Mouse (Mus musculus): ENCODE data around the gene Tiam2.

Tiam2 gene

DNA sequence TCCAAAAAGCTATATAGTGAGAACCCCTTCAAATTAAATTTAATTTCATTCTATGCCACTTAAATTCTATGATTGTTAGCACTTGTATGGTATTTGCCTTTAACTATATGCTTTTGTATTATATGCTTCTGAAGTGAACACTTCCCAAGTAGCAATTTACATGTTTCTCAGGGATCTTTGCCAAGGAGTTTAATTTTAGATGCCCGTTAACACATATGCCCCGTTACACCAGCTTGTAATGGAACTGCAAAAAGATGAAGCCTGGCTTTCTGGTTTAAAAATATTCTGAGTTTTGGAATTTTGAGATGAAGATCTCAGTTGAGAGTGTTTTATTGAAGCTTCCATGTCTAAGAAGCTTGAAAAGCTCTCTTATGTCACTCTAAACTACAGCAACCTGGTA, 67.6 kb downstream of the Tiam2 start:
- in situ Hi-C loops (cut with MboI, MseI) = no loop called here

DNA sequence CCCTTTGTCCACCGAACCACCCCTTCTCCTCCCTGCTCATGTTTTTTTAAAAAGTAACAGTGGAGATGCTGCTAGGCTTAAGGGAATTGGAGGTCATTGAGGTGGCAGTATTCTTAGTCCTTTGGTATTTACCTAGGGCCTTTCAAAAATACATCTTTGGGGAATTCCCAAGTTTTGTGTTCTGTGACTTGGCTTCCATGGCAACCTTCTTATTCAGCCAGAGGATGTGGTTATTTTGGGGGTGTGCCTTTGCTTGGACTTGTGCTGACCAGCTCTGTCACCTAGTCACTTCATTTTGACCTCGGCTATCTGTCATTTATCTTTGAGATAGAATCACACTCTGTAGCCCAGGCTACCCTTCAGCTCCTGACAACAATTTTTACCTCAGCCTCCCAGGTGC, 68.6 kb downstream of the Tiam2 start:
- in situ Hi-C loops (cut with MboI, MseI) = no loop called here

DNA sequence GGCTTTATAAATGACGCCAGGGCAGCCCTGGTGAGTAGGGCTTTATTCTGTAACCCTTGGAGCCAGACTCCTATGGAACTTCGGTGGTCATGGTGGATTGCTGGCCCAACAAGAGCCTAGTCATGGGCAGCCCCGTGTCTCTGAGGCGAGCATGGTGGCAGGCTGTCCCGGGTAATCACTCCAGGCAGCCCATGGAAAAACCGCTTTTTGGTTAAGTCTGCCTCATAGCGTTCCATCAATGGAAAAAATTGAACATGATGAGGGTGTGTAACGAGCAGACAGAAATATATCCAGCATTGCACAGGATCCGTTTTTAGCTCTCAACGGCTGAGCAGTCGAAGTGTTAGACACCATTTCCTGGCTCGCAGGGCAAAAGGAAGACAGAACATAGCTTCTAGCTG, 70.5 kb downstream of the Tiam2 start:
- in situ Hi-C loops (cut with MboI, MseI) = no loop called here

DNA sequence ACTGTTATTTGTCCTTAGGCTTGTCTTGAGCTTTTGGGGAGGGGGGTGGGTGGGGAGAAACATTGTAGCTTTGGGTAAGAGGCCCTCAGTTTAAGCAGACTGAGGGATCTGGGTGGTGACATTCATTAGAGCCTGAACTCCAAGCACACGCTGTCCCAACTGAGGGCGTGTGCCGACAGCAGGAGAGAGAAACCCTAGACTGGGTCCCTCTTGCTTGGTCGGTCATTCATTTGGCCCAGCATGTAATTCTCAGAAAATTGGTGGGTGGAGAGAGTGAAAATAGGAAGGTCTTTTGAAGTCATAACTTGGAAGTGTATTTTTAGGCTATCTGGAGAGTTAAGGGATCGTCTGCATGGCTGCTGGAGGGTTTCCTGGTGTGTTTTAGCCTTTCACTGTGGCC, 71.5 kb downstream of the Tiam2 start:
- in situ Hi-C loops (cut with MboI, MseI) = no loop called here

DNA sequence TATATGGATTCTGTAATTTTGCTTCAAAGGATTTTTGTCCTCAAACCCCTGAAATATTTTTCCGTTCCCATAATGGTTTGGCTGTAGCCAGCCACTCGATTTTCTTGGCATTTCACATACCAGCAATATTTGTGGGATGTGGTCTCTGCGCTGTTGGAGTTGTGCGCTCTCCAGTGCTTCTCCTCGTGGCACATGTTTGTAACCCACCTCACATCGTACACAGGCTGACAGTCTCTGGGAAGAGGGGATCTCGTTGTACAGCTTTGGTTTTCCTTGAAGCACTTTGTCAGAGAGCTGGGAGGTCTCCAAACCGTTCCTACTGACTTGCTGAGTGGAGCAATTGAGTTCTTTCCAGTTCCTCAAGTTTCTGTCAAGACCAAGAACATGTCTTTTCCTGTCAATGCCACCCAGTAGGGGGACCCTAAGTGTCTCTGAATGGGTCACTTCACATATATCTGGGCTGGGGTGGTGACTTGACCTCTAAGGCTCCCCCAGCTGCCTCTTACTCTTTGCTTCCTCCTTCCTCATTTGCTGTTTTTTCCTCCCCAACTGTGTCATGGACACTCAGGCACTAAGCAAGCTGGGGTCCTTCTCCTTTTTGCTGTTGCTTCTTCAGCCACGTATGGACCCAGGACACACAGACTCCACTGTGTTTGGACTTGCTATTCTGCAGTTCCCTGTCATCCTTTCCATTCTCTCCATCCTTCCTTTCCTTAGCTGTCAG, 79.1 kb downstream of the Tiam2 start:
- in situ Hi-C loops (cut with MboI, MseI) = no loop called here

DNA sequence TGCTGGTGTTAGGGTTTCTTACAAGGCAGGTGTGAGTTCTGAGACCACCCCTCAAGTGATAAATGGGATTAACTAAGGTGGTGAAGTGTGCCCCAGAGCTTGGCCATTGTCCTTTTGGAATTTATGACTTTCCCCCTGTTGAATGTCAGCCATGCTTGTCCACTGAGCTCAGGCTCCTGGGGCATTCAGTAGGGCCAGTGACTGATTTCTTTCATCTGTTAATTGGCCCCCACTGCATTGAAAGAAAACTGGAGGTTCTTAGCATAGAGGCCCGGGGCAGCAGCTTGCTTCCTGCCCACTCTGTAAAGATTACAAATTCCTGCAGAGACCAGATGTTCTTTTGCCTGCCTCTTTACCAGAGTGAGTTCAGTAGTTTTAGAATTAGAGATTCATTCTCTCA, 80.7 kb downstream of the Tiam2 start:
- in situ Hi-C loops (cut with MboI, MseI) = no loop called here

DNA sequence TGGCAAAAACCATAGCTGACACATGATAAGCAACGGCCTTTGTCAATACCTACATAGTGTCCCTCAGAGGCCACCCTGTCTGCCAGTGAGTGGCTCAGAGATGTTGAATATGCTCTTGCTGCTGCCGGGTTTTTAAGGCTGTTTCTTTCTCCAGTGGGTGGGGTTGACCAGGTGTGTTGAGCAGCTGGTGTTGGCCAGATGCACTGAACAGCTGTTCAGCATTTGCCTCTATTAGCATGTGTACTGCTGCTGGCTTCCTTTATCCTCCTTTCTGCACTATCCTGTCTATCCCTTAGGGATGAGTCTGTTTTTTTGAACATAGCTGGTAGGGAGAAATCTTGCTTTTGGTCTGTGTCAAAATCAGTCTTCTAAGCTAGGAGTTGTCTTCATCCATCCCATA, 83.9 kb downstream of the Tiam2 start:
- in situ Hi-C loops (cut with MboI, MseI) = no loop called here

DNA sequence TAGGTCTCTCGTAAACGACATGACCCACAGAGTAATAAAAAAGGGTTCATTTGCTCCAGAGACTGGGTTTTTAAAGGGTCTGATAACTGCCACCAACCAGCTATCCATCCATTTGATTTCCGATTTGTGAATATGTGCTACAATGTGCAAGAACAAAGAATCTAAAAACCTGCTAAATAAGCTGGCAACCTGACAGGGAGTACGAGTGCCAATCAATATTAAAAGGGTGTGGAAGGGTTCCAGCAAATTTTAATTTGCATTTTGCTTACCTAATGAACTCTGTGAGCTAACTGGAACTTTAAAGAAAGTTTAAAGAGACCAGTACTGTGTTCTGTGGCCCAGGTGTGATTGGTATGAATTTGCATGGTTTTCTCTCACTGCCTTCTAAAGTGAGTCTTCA, 86.4 kb downstream of the Tiam2 start:
- in situ Hi-C loops (cut with MboI, MseI) = no loop called here

DNA sequence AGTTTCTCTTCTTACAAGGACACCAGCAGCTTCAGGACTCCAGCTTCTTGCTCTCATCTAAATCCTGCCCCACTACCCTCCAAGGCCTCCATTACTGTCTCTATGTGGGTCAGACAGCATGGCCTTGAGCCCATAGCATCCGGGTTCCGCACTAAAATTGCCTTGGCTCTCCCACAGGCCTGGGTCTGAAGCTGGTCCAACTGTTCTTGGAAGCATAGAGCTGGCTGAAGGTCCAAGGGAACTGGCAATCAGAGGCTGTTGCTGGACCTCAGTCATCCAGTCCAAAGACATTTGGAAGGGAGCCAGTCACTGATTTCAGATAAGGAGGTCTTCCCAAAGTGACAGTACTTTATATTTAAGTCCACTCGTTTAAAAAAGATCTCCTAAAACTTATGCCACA, 89.2 kb downstream of the Tiam2 start:
- in situ Hi-C loops (cut with MboI, MseI) = no loop called here

DNA sequence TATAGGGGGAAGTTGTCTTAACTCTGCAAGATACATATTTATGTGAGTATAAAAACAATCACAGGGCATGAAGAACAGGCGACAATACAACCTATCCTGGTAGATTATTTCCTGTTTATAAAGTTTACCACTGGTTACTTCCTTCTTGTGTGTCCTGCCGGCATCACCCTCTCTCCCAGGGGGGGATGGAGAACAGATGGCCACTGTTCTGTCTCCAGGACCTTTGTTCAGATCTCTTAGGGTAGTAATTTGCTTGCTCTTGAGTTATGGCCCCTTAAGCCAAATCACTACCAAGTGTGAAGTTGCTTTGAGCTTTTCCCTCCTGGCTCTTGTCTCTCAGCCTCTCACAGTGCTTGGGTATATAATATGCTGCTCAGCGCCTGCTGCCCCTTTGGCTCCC, 90.0 kb downstream of the Tiam2 start:
- in situ Hi-C loops (cut with MboI, MseI) = no loop called here

DNA sequence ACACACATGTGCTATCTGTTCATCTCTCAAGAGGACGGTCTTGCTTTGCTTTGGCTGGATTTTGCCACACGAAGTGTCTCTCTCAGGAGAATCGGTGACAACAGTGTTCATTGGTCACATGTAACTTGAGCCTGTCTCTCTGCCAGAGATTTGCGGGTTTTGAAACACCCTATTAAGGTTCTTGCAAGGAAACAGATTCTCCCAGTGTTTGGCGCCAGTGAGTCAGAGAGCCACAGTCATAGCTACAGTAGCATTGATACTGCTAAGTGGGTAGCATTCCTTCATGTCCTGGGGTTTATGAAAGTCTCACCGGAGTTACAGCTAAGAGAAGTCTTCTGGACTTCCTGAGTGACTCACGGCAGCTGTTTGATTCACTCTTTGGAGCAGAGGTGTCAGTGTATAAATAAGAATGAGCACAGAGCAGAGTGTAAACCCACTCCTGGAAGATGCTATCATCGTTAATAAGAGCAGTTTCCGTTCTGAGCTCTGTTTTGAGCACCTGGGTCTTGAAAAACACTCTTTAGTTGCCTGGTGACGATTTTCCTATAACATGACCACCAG, 93.1 kb downstream of the Tiam2 start:
- in situ Hi-C loops (cut with MboI, MseI) = no loop called here

DNA sequence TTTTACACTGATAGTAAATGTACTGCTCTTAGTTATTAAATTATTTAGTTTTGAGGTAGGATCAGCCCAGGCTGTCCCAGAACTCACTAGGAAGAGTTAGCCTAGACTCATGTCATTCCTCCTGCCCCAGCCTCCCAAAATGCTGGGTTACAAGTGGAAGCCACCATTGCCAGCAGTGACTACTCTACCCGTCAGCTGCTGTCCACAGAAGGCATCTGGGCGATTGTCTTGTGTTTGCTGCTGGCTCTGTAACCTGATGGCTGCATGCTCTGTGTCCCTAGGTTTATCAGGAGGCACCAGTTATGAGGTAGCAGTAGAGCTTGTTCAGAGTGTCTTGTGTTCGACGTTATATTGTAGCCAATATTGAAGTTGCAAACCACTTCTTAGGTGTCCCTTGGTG, 93.8 kb downstream of the Tiam2 start:
- in situ Hi-C loops (cut with MboI, MseI) = no loop called here

DNA sequence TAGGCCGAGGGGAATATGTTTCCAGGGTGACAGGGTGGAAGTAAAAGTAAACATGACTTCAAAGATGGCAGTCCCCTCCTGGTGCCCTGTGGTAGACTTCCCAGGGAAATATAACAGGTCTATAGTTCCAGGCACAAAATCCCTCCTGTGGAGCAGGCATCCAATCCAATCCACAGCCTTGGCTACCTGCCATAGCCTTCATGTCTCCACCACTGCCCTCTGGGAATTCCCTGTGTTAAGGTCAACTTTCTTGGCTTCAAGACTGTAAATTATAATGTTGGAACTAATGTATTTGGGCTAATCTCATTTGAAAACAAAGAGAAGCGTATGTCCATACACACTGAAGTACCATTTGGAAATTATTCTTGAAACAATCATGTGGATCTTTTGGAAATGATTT, 97.0 kb downstream of the Tiam2 start:
- in situ Hi-C loops (cut with MboI, MseI) = no loop called here

DNA sequence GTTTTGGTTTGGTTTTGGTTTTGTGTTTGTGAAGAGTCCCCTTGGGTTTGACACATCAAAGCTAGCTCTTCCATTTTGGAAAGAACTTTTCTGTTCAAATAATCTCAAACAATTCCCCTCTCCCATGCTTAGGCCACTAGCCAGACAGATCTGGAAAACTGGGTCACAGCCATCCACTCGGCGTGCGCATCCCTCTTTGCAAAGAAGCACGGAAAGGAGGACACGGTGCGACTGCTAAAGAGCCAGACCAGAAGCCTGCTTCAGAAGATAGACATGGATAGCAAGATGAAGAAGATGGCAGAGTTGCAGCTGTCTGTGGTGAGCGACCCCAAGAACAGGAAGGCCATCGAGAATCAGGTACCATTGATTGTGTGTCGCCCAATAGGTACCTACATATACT, 102.3 kb downstream of the Tiam2 start:
- in situ Hi-C loops (cut with MboI, MseI) = no loop called here

DNA sequence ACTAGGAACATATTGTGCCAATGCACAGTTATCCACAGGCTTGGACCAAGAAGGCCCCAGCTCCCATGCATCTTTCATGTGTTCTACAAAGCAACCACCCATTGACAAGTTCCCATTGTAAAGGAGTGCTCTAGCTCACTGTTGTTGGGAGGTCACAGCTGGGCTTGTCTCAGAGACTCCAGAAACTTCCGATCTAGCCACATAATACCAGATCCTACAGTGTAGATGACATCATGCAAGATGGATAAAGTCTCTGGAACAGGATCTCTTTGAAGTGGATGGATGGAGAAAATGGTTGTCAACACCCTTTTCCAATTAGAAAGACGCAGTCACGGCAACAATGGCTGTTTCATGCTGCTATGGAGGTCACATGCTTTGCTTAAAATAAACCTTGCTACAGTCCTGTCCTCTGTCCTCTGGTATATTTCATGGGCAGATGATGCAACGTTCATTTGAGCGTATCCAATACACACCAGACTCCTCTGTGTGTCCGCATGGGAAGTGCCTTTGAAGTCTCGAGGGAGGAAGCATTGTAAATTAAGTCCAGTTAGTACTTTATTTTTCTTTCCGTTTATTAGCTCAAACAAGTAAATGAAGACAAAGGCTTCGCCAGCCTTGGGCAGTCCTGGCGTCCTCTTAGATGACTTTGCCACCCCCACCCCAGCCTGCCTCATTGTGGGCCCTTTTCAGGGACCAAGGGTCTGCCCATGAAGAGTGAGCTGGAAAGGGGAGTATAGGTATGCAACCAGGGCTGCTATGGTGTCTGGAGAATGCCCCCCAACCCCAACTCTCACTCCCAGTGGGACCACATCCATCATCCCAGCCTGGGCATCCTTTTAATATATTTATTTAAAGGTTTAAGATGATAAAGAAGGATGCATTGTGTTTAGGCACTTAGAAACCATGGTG, 106.5 kb downstream of the Tiam2 start:
- in situ Hi-C loops (cut with MboI, MseI) = no loop called here

DNA sequence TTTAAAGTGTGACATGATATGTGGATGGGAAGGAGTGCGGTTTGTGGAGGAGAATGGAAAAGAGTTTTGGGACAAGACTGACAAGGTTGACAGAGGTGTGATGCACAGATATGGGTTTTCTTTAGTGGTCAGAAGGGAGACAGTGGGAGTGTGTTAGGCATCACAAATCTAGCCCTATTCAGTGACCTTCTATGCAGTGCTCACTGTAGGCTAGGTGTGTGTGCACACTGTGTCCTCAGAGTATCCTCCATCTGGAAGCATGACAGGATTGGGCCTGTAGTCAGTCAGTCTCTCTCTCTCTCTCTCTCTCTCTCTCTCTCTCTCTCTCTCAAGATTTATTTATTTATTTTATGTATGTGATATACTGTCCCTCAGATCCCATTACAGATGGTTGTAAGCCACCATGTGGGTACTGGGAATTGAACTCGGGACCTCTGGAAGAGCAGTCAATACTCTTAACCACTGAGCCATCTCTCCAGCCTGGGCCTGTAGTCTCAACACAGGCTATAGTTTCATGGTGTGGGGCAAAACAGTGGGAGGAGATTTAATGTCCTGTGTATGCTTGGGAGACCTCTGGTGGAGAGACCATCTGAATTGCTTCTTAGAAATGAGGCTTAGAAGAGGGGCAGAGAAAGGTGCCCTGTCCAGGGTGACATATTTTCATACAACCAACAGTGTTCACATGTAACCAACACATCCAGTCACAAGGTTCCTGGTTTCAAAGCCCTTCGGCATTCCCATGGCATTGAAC, 107.3 kb downstream of the Tiam2 start:
- in situ Hi-C loops (cut with MboI, MseI) = no loop called here

DNA sequence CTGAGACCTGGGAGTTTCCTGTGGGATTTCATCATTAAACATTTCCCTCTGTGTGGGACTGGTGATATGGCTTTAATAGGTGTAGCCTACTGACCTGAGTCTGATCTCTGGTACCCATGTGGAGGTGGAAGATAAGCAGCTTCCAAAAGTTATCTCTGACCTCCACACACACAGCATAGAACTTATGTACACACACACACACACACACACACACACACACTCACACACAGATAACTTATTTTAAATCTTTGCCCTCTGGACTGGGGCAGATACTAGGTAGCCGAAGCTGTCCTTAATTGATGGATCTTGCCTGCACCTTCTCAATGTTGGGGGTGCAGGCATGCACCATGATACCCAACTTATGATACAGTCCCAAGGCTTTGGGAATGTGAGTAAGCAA, 108.9 kb downstream of the Tiam2 start:
- in situ Hi-C loops (cut with MboI, MseI) = no loop called here

DNA sequence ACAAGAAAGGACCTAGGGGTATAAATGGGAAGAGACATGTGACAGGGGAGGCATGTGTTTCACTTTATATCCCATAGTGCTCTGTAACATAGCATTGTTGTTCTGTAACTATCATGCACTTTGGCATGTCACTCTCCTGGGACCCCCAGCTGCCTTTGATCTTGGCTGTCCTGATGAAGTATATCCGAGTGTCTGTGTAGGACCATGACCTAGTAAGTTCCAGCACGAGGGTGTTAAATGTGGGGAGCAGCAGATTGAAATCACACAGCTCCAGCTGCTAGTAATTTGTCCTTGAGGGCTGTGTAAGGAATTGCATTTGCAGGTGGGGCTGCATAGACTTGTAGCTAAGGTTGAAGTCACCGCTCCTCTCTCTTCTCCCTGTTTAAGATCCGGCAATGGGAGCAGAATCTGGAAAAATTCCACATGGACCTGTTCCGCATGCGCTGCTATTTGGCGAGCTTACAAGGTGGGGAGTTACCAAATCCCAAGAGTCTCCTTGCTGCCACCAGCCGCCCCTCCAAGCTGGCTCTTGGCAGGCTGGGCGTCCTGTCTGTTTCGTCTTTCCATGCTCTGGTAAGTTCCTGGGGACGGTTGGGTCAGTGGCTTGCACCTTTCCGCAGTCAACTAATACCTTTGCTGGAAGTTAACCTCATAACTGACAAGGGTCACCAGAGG, 110.6 kb downstream of the Tiam2 start:
- in situ Hi-C loops (cut with MboI, MseI) = no loop called here

DNA sequence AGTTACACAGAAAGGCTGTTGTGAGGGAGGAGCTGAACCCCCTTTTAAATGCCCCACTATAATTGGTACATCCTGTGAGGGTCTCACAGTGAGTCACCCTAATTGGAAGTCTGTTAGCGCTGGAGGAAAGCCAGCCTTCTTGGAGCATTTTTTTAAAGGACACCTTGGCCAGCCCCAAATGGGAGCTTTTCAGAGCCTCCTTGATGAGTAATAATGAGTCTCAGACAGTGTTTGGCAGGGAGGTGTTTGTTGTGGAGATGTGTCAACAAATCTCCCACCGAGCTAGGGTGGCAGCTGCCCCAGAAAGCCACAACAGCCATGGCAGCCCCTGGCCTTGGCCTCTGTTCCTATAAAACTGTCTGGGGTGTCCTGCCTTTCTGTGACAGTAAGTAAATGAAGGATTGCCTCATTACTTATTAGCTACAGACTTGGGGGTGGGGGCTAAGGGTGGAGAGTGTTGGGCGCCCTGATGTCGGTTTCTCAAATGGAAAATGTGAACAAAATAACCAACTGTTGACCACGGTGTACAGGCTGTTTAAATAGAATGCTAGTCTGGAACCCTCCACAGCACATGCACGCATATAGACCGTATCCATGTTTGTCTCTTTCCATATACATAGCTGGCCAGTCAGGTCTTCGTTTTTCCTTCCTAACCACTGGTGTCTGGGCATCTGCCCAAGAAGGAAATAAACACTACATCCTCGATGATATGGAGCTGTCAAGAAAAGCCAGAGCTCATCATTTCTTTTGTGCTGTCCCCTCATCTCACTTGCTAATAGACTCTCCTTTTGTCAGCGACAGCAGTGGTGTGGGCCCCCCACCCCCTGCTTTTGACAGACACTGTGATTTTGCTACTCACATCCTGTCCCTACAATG, 116.4 kb downstream of the Tiam2 start:
- in situ Hi-C loops (cut with MboI, MseI) = no loop called here

DNA sequence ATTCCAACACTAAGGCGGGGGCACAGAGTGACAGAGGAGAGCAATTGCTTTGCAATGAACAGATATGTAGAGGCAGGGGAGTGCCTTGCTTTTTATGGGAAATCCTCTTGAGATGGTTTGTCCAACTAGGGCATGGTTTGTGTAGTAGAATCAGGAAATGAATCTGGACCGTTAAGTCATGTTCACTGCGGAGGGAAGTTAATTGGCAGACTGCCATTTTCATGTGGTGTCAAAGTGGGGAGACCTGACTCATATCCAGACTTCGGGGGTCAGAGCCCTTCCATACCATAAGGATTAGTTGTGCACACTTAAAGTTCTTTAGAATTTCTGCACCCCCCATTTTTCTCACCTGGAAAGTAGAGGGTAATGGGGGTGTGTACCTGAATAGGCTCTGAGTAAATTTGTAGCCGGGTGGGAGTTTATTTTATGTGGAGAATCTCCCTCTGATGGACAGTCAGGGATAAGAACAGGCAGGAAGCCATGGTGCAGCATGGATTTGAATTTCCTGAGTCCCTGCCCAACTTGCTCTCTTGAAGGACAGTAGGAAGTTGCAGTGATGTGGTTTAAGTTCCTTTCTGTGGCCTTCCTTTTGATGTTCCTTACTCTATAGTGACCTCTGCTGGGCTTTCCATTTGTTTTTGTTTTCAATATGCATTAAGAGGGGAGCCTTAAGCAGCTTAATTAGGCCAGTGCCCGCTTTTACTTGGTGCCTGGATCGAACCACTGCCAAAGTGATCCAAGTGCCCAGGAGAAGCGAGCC, 120.0 kb downstream of the Tiam2 start:
- in situ Hi-C loops (cut with MboI, MseI) = no loop called here
